Mouse (Mus musculus) erythroblast, embryonic 14.5 days (primary cell): ENCODE results near the gene Dbndd2.

ENCODE experiments used
- GATA1 ChIP-seq: IDR thresholded peaks from 2 replicates; pipeline ENCODE4 v1.6.1; 2012; ENCODE audit warnings: low read length, inconsistent platforms, mixed read lengths
- TAL1 ChIP-seq: IDR thresholded peaks from 3 replicates; pipeline ENCODE4 v1.6.1; 2012; ENCODE audit warnings: low read length, inconsistent platforms, mixed read lengths

- TF ChIP-seq TAL1 = no peak
- TF ChIP-seq GATA1 = no peak
These were observed 30.3 kb upstream of the Dbndd2 start for GRCm38 (mm10) chr2:164455421-164456190.
